Mouse (Mus musculus) liver, embryonic 11.5 days (tissue): ENCODE results near the gene Spire2. TPM values are rescaled to one million over a fixed set of nuclear protein-coding genes. Genes with fewer than 3 reads are reported as not detected.
"Not testable (repeated sequence)": the region's sequence is repeated elsewhere in the genome, so short reads cannot be mapped to it uniquely, and the experiment has no call there.

Source experiments
- ATAC-seq: fragments of 200-750 bp; cut with Nextera tagmentation; replicated peaks from 2 replicates; pipeline ENCODE4 v1.8.0; 2017; ENCODE audit warnings: moderate number of reproducible peaks, mild to moderate bottlenecking, moderate TSS enrichment, moderate library complexity; ENCODE audit not compliant: low FRiP score
- DNase-seq: peaks from one replicate; pipeline ENCODE4 v3.0.0-alpha.2; 2017; ENCODE audit warnings: low spot score
- H3K27ac ChIP-seq: fragments of 300-500 bp; sonication (generic); 2 replicates; pipeline ENCODE4 v1.5.1; 2014; ENCODE audit warnings: mild to moderate bottlenecking, low read depth, low read length, control low read depth
- H3K27me3 ChIP-seq: fragments of 300-500 bp; sonication (generic); replicated peaks from 2 replicates; pipeline ENCODE4 v1.6.1; 2014; ENCODE audit warnings: low read length, mixed read lengths; ENCODE audit not compliant: control insufficient read depth, insufficient read depth
- H3K36me3 ChIP-seq: fragments of 300-500 bp; sonication (generic); 2 replicates; pipeline ENCODE4 v1.6.1; 2014; ENCODE audit warnings: mild to moderate bottlenecking, low read length, moderate library complexity, mixed read lengths; ENCODE audit not compliant: control insufficient read depth, insufficient read depth
- H3K4me1 ChIP-seq: fragments of 300-500 bp; sonication (generic); replicated peaks from 2 replicates; pipeline ENCODE4 v1.6.1; 2014; ENCODE audit warnings: low read length, mixed read lengths; ENCODE audit not compliant: control insufficient read depth, insufficient read depth
- H3K4me2 ChIP-seq: fragments of 300-500 bp; sonication (generic); 2 replicates; pipeline ENCODE4 v1.6.1; 2014; ENCODE audit warnings: mild to moderate bottlenecking, control low read depth, moderate library complexity
- H3K4me3 ChIP-seq: fragments of 300-500 bp; sonication (generic); 2 replicates; pipeline ENCODE4 v1.5.1; 2014; ENCODE audit warnings: low read depth, low read length, control low read depth
- H3K9ac ChIP-seq: fragments of 300-500 bp; sonication (generic); 2 replicates; pipeline ENCODE4 v1.6.1; 2014; ENCODE audit warnings: low read depth, low read length, control low read depth
- H3K9me3 ChIP-seq: fragments of 300-500 bp; sonication (generic); 2 replicates; pipeline ENCODE4 v1.6.1; 2016; ENCODE audit warnings: low read length, inconsistent platforms, mixed read lengths; ENCODE audit not compliant: control insufficient read depth
- WGBS: fragments of 180-500 bp; shearing (Covaris S2); extraction: QIAGEN DNeasy Blood & Tissue Kit; methylation state at CpG from one replicate; pipeline ENCODE4 v1.1.7; 2014; 5-methylcytosine and 5-hydroxymethylcytosine counted together
- polyA plus RNA-seq: library from polyadenylated mRNA; unstranded; fragments of >200 nt; fragmentation: Nextera tagmentation; extraction: Ambion mirVana; gene quantifications from 2 replicates; pipeline ENCODE4 v1.2.1, GENCODE M21; 2014

Spire2 gene
- polyA plus RNA-seq, 1 experiment from 2014 or later, result 6.7 TPM

DNA sequence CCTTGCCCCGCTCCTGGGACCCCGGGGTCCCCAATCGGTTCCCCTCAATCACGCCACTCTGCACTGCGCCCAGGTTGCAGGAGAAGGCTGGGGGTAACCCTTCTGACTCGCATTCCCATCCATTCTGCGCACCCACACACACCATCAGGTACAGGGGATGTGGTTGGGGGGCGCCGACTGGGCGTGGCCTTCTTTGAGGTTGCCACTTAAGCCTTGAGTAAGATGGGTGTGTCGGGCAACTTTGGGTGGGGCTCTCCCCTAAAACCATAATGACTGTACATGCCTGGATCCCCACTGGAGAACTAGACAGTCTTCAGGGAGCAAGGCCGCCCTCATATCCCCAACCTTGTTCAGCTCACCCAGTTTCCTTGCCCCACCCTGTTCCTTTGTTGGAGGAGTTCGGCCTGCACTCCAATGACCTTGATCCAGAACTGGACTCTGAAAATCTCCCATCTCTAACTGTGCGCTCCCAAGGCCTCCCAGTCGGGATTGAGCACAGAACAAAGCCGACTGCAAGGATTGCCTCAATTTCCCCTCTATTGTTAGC is 79.3 kb downstream of the Spire2 start:
- no peak overlapping the region for H3K27ac ChIP-seq
- H3K4me3 ChIP-seq, result peak overlapping the region; percentile 34
- H3K4me2 ChIP-seq, result peak overlapping the region; percentile 67
- no peaks in the 10 kb centered on the region for H3K36me3 ChIP-seq
- WGBS, result 11% methylated on average over 16 of the region's 16 CpGs
- ATAC-seq (no peak), DNase-seq (no peak)
- H3K27me3 ChIP-seq, result peaks cover 58% of the 10 kb centered on the region
- no peak overlapping the region for H3K9ac ChIP-seq
- no peaks in the 10 kb centered on the region for H3K9me3 ChIP-seq
- peaks cover 44% of the 10 kb centered on the region for H3K4me1 ChIP-seq

DNA sequence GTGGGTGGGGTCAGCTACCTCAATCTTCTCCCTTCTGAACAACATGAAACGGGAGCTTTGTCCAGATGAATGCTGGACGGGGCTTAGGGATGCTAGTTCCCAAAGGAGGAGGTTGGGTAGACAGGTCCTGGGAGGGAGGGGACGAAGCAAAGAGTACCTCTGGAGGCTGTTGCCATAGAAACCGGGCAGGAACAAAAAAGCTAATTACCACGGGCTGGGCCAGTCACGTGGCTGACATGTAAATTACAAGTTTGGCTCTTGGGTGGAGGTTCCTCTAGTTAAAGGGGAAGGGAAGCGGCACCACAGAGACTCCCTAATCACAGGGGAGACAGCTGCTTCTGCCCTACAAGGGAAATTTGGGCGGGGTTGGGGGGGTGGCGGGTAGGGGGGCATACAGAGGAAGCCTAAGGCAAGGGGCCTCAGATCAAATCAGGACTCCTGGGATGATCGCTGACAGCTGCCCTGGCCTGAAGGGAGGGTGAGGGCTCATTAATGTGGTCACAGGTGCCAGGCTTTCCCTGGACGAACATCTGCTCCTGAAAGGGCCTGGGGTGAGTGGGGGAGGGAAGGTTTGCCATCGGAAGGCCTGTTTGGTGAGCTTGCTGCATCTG is 80.2 kb downstream of the Spire2 start:
- H3K4me1 ChIP-seq, result peaks cover 48% of the 10 kb centered on the region
- H3K9ac ChIP-seq, result no peak overlapping the region
- 3% methylated on average over 12 of the region's 12 CpGs for WGBS
- ATAC-seq, result no peak
- no peaks in the 10 kb centered on the region for H3K9me3 ChIP-seq
- peaks cover 54% of the 10 kb centered on the region for H3K27me3 ChIP-seq
- no peak overlapping the region; the same call in 1 of the 2 replicates for H3K4me2 ChIP-seq
- no peak for DNase-seq
- no peak overlapping the region for H3K27ac ChIP-seq
- no peaks in the 10 kb centered on the region for H3K36me3 ChIP-seq
- no peak overlapping the region for H3K4me3 ChIP-seq

DNA sequence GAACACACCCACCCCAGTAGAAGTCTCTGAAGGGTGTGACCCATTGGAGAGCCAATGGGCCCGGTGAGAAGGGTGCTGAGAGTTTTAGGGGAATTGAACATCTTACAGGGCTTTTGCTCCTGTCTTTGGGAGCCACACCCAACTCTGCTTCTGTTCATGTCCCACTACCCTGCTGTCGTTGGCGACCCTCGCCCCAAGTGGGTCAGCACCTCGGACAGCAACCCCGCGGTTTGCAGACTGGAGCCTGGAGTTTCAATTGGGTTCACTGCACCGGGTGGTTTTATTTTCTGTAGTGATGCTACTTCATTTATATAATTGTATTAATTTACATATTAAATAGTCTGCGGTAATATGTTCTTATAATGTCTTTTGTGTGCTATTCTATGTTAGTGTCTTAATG is 81.7 kb downstream of the Spire2 start:
- DNase-seq (peak; percentile 52), ATAC-seq (no peak)
- Histone ChIP-seq H3K4me1 (peaks cover 34% of the 10 kb centered on the region), H3K27me3 (peaks cover 49% of the 10 kb centered on the region), H3K9me3 (no peaks in the 10 kb centered on the region), H3K4me2 (no peak overlapping the region), H3K4me3 (no peak overlapping the region), H3K9ac (no peak overlapping the region), H3K27ac (no peak overlapping the region), H3K36me3 (no peaks in the 10 kb centered on the region)
- WGBS, result 13% methylated on average over 9 of the region's 9 CpGs

DNA sequence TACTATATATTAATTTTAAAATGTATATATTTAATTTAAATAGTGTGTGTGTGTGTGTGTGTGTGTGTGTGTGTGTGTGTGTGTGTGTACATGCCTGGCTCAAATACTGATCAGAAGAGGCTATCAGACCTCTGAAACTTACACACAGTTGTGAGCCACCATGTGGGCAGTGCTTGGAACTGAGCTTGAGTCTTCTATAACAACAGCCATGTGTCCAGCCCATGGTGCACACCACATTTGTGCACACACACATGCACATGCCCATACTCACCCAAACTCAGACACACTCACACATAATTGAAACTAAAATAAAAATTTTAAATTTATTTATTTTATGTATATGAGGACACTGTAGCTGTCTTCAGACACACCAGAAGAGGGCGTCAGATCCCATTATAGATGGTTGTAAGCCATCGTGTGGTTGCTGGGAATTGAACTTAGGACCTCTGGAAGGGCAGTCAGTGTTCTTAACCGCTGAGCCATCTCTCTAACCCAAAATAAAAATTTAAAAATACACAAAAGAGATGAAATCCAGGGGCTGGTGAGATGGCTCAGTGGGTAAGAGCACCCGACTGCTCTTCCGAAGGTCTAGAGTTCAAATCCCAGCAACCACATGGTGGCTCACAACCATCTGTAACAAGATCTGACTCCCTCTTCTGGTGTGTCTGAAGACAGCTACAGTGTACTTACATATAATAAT is 82.6 kb downstream of the Spire2 start:
- Histone ChIP-seq H3K4me1 (peaks cover 26% of the 10 kb centered on the region), H3K27me3 (peaks cover 44% of the 10 kb centered on the region)
- not testable (repeated sequence) for H3K9me3 ChIP-seq, H3K4me2 ChIP-seq, DNase-seq, H3K27ac ChIP-seq, H3K36me3 ChIP-seq, ATAC-seq, H3K4me3 ChIP-seq, H3K9ac ChIP-seq
- 75% methylated on average over 5 of the region's 5 CpGs for WGBS

DNA sequence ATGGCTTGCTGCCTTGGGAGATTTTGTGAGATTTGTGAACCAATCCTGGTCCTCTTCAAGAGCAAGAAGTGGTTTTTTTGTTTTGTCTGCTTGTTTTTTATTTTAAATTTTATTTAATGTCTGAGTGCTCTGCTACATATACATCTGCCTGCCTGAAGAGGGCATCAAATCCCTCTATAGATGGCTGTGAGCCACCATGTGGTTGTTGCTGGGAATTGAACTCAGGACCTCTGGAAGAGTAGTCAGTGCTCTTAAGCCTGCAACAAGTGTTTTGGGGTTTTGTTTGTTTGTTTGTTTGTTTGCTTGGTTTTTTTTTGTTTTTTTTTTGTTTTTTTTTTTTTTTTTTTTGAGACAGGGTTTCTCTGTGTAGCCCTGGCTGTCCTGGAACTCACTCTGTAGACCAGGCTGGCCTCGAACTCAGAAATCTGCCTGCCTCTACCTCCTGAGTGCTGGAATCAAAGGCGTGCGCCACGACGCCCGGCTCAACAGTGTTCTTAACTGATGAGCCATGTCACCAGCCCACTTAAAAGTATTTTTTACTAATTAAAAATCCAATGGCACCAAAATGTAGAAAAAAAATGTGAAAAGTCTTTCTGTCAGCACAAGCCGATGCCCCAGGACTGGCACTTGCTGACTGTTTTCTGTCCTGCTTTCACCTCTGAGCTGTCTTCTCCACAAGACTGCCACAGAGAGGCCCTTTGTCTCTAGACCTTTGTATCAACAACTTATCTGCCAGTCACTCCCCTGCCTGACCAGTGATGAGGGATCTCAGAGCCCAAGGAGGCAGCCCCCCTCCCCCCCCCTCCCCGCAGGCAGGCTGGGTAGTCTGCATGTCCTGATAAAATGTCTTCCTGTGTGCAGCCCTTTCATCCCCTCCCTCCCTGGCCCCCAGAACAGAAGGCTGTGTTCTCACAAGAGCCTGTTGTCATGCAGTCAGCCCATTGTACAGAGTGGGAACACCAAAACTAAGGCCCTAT is 83.7 kb downstream of the Spire2 start:
- Histone ChIP-seq H3K4me2 (peak overlapping the region; percentile 41), H3K27me3 (peaks cover 33% of the 10 kb centered on the region), H3K27ac (peak overlapping the region; percentile 84), H3K4me1 (peaks cover 22% of the 10 kb centered on the region), H3K9ac (no peak overlapping the region), H3K4me3 (no peak overlapping the region), H3K9me3 (no peaks in the 10 kb centered on the region), H3K36me3 (no peaks in the 10 kb centered on the region)
- WGBS, result 47% methylated on average over 8 of the region's 8 CpGs
- peak; percentile 89 for ATAC-seq
- peak; percentile 70 for DNase-seq

DNA sequence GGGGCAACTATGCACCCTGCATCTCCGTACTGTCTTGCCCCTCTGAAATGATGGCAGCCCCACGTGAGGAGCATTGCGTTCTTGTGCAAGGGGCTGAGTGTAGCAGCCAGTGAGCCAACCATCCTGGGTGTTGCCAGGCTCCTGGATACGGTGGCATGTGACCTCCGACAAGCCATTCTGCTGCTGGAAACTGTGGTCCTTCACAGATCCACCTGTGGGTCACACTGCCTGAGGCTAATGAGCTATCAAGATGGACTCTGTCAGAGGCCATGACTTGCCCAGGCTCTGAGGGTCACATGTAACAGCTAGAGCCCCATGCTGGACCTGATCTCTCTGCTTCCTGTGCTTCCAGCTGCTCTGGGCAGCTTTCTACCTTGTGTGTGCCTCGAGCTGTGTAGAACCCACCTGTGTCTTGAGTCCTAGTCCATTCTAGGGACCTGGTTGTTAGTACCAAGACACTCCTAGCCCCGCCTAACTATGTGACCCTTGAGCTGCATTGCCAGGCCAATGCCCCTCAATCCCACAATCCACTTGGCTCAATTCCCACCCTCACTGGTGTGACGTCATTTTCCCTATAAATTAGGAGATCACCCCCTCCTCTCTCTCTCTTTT is 84.5 kb downstream of the Spire2 start:
- Histone ChIP-seq H3K27ac (peak overlapping the region; percentile 84), H3K4me2 (peak overlapping the region; percentile 41), H3K4me3 (no peak overlapping the region), H3K9ac (0 out of 2 replicates have a peak overlapping the region, but pooled peaks have one; percentile 22), H3K9me3 (no peaks in the 10 kb centered on the region), H3K36me3 (no peaks in the 10 kb centered on the region), H3K27me3 (peaks cover 25% of the 10 kb centered on the region), H3K4me1 (peaks cover 17% of the 10 kb centered on the region)
- no peak; the same call in none of the 2 replicates for ATAC-seq
- 69% methylated on average over 8 of the region's 8 CpGs for WGBS
- DNase-seq, result no peak
